In genomic region chr11:88253514-88254167, GRCm38 (mm10) we compare ENCODE assay signal across 14 mouse cellular contexts. TPM values are rescaled to one million over a fixed set of nuclear protein-coding genes. Genes with fewer than 3 reads are reported as not detected.
DNase-seq lines count a peak whose midpoint lies in the region; ATAC-seq lines count a peak whose summit lies in the region.
"Had no signal": no experiment of that assay in that cellular context is flagged by ENCODE, and none has a peak within 500 bp of the region (broad histone marks: within the 10 kb centered on the region; RNA-seq: fewer than 3 reads in every experiment).

No protein-coding gene starts in this region.

- DNase-seq in heart, embryonic 10.5 days (ENCODE audit: low spot score) = no peak
- no peak for DNase-seq in heart, adult 11 months
- no peak for DNase-seq in embryonic facial prominence, embryonic 11.5 days (ENCODE audit: low spot score)
- no peak for DNase-seq in hindbrain, embryonic 14.5 days (ENCODE audit: low spot score)
- peak; percentile 53 for DNase-seq in neural tube, embryonic 11.5 days (ENCODE audit: low spot score)
- DNase-seq in frontal cortex, adult 2 months (ENCODE audit: extremely low spot score in 1 of 2, low spot score in 1 of 2) = no peak
- DNase-seq: adrenal gland, postnatal 36 days; right cerebral cortex, postnatal 14 days; thymus, postnatal 36 days had no signal

- no peak overlapping the region for H3K4me3 ChIP-seq in heart, embryonic 10.5 days
- H3K4me3 ChIP-seq in embryonic facial prominence, embryonic 11.5 days (ENCODE audit: low read depth, low read length) = no peak overlapping the region
- no peak overlapping the region for H3K4me3 ChIP-seq in hindbrain, embryonic 14.5 days (replicated peaks; ENCODE audit: low read length)
- no peak overlapping the region for H3K4me3 ChIP-seq in neural tube, embryonic 11.5 days (ENCODE audit: low read depth, low read length)
- no peak overlapping the region for H3K4me3 ChIP-seq in intestine, embryonic 15.5 days (replicated peaks)
- H3K4me3 ChIP-seq: limb, embryonic 15.5 days; lung, embryonic 15.5 days had no signal

- no peak overlapping the region for H3K4me2 ChIP-seq in embryonic facial prominence, embryonic 11.5 days (ENCODE audit: low read depth, low read length)
- H3K4me2 ChIP-seq in hindbrain, embryonic 14.5 days (replicated peaks) = peak overlapping the region; percentile 25
- H3K4me2 ChIP-seq in neural tube, embryonic 11.5 days (ENCODE audit: low read depth) = peak overlapping the region; percentile 22; the same call in 1 of the 2 replicates
- H3K4me2 ChIP-seq in intestine, embryonic 15.5 days (replicated peaks) = no peak overlapping the region
- H3K4me2 ChIP-seq: limb, embryonic 15.5 days; lung, embryonic 15.5 days had no signal

- WGBS in heart, embryonic 10.5 days = 40% methylated on average over 7 of the region's 7 CpGs
- WGBS in embryonic facial prominence, embryonic 11.5 days = 36% methylated on average over 7 of the region's 7 CpGs
- 14% methylated on average over 7 of the region's 7 CpGs for WGBS in hindbrain, embryonic 14.5 days
- WGBS in neural tube, embryonic 11.5 days = 30% methylated on average over 7 of the region's 7 CpGs
- 58% methylated on average over 7 of the region's 7 CpGs for WGBS in intestine, embryonic 15.5 days

- 0 out of 2 replicates have a peak, but pooled peaks have one; percentile 20 for ATAC-seq in embryonic facial prominence, embryonic 11.5 days (replicated peaks; ENCODE audit: insufficient number of reproducible peaks, low FRiP score, low TSS enrichment, low read depth)
- ATAC-seq in hindbrain, embryonic 14.5 days (ENCODE audit: low FRiP score) = peak; percentile 22; the same call in 1 of the 2 replicates
- no peak for ATAC-seq in neural tube, embryonic 11.5 days (ENCODE audit: insufficient read depth, low FRiP score, low TSS enrichment)
- ATAC-seq in intestine, embryonic 15.5 days = no peak

- no peaks in the 10 kb centered on the region for H3K27me3 ChIP-seq in heart, embryonic 10.5 days (ENCODE audit: insufficient read depth, poor library complexity, severe bottlenecking)
- no peaks in the 10 kb centered on the region for H3K27me3 ChIP-seq in embryonic facial prominence, embryonic 11.5 days (ENCODE audit: control insufficient read depth, insufficient read depth, low read length)
- H3K27me3 ChIP-seq in hindbrain, embryonic 14.5 days (ENCODE audit: control insufficient read depth, insufficient read depth, low read length) = no peaks in the 10 kb centered on the region
- no peaks in the 10 kb centered on the region for H3K27me3 ChIP-seq in neural tube, embryonic 11.5 days (ENCODE audit: control insufficient read depth, insufficient read depth, low read length)
- no peaks in the 10 kb centered on the region for H3K27me3 ChIP-seq in intestine, embryonic 15.5 days (replicated peaks)
- H3K27me3 ChIP-seq: lung, embryonic 15.5 days had no signal

- H3K36me3 ChIP-seq in heart, embryonic 10.5 days = no peaks in the 10 kb centered on the region
- H3K36me3 ChIP-seq in embryonic facial prominence, embryonic 11.5 days (replicated peaks; ENCODE audit: control insufficient read depth, insufficient read depth, low read depth, low read length) = no peaks in the 10 kb centered on the region
- no peaks in the 10 kb centered on the region for H3K36me3 ChIP-seq in hindbrain, embryonic 14.5 days (replicated peaks; ENCODE audit: control insufficient read depth, insufficient read depth)
- no peaks in the 10 kb centered on the region for H3K36me3 ChIP-seq in neural tube, embryonic 11.5 days (ENCODE audit: control insufficient read depth, insufficient read depth, low read length)
- H3K36me3 ChIP-seq in intestine, embryonic 15.5 days = no peaks in the 10 kb centered on the region
- H3K36me3 ChIP-seq: limb, embryonic 15.5 days; lung, embryonic 15.5 days had no signal

- no peak overlapping the region for H3K9ac ChIP-seq in embryonic facial prominence, embryonic 11.5 days (replicated peaks; ENCODE audit: low read length)
- H3K9ac ChIP-seq in hindbrain, embryonic 14.5 days = 0 out of 2 replicates have a peak overlapping the region, but pooled peaks have one; percentile 17
- H3K9ac ChIP-seq in neural tube, embryonic 11.5 days (ENCODE audit: low read length) = peak overlapping the region; percentile 41
- no peak overlapping the region for H3K9ac ChIP-seq in intestine, embryonic 15.5 days
- H3K9ac ChIP-seq: limb, embryonic 15.5 days; lung, embryonic 15.5 days had no signal

- H3K27ac ChIP-seq in heart, embryonic 10.5 days = peak overlapping the region; percentile 71; the same call in 1 of the 2 replicates
- H3K27ac ChIP-seq in embryonic facial prominence, embryonic 11.5 days (replicated peaks; ENCODE audit: low read depth, low read length) = no peak overlapping the region
- H3K27ac ChIP-seq in hindbrain, embryonic 14.5 days = peak overlapping the region; percentile 79
- H3K27ac ChIP-seq in neural tube, embryonic 11.5 days (ENCODE audit: low read depth, low read length) = peak overlapping the region; percentile 86
- H3K27ac ChIP-seq in intestine, embryonic 15.5 days = no peak overlapping the region
- H3K27ac ChIP-seq: kidney, postnatal 0 days; limb, embryonic 15.5 days; lung, embryonic 15.5 days had no signal

- no peaks in the 10 kb centered on the region; the same call in 1 of the 2 replicates for H3K9me3 ChIP-seq in heart, embryonic 10.5 days
- no peaks in the 10 kb centered on the region for H3K9me3 ChIP-seq in embryonic facial prominence, embryonic 11.5 days (replicated peaks; ENCODE audit: control insufficient read depth, low read length)
- no peaks in the 10 kb centered on the region for H3K9me3 ChIP-seq in hindbrain, embryonic 14.5 days (ENCODE audit: control insufficient read depth, low read length)
- no peaks in the 10 kb centered on the region for H3K9me3 ChIP-seq in neural tube, embryonic 11.5 days (ENCODE audit: control insufficient read depth, low read length)
- H3K9me3 ChIP-seq in intestine, embryonic 15.5 days = no peaks in the 10 kb centered on the region
- H3K9me3 ChIP-seq: limb, embryonic 15.5 days; lung, embryonic 15.5 days had no signal

- H3K4me1 ChIP-seq in heart, embryonic 10.5 days = peaks cover 52% of the 10 kb centered on the region
- H3K4me1 ChIP-seq in embryonic facial prominence, embryonic 11.5 days (ENCODE audit: control insufficient read depth, insufficient read depth, low read length) = peaks cover 6% of the 10 kb centered on the region
- H3K4me1 ChIP-seq in hindbrain, embryonic 14.5 days (replicated peaks; ENCODE audit: control insufficient read depth, insufficient read depth, low read length) = peaks cover 35% of the 10 kb centered on the region
- H3K4me1 ChIP-seq in neural tube, embryonic 11.5 days (ENCODE audit: control insufficient read depth, insufficient read depth, low read length) = peaks cover 31% of the 10 kb centered on the region
- H3K4me1 ChIP-seq in intestine, embryonic 15.5 days (replicated peaks) = peaks cover 3% of the 10 kb centered on the region

RNA-seq across cellular contexts. Expression of gene Ccdc182, which starts 40.2 kb away (rescaled TPM):
- polyA plus RNA-seq in heart, embryonic 10.5 days (2016; fragmentation: Nextera tagmentation; extraction: Ambion mirVana) = 0.18 TPM in 1 of 2 replicates, not detected in the other
- 1.7 and 2.6 TPM in 2 replicates for polyA plus RNA-seq in embryonic facial prominence, embryonic 11.5 days (2014; fragmentation: Nextera tagmentation; extraction: Ambion mirVana)
- polyA plus RNA-seq in hindbrain, embryonic 14.5 days (2014; fragmentation: Nextera tagmentation; extraction: Ambion mirVana) = 0.37 TPM in 1 of 2 replicates, not detected in the other
- 17.9 and 18.4 TPM in 2 replicates for polyA plus RNA-seq in neural tube, embryonic 11.5 days (2014; fragmentation: Nextera tagmentation; extraction: Ambion mirVana)
- polyA plus RNA-seq in intestine, embryonic 15.5 days (2015; fragmentation: Nextera tagmentation; extraction: Ambion mirVana) = not detected in 2 replicates
- polyA plus RNA-seq in frontal cortex, adult 2 months (2012; rRNA removed) = not detected in 2 replicates
- polyA plus RNA-seq: gonadal fat pad, adult 2 months; limb, embryonic 15.5 days had no signal

RNA-seq across cellular contexts. Expression of gene Mrps23, which starts 49.5 kb away (rescaled TPM):
- polyA plus RNA-seq in heart, embryonic 10.5 days (2016; fragmentation: Nextera tagmentation; extraction: Ambion mirVana) = 74.6 and 82.3 TPM in 2 replicates
- polyA plus RNA-seq in embryonic facial prominence, embryonic 11.5 days (2014; fragmentation: Nextera tagmentation; extraction: Ambion mirVana) = 70.6 and 83.8 TPM in 2 replicates
- 67.8 and 68.7 TPM in 2 replicates for polyA plus RNA-seq in hindbrain, embryonic 14.5 days (2014; fragmentation: Nextera tagmentation; extraction: Ambion mirVana)
- 76.3 and 85.5 TPM in 2 replicates for polyA plus RNA-seq in neural tube, embryonic 11.5 days (2014; fragmentation: Nextera tagmentation; extraction: Ambion mirVana)
- 59.6 and 62.3 TPM in 2 replicates for polyA plus RNA-seq in intestine, embryonic 15.5 days (2015; fragmentation: Nextera tagmentation; extraction: Ambion mirVana)
- 71.1 and 76.6 TPM in 2 replicates for polyA plus RNA-seq in frontal cortex, adult 2 months (2012; rRNA removed)

Comparison
In these comparisons a context has a peak if more than half of its experiments do, and no peak if none do; other contexts are left out.
1. H3K27ac ChIP-seq: peak in heart, embryonic 10.5 days (single experiment), hindbrain, embryonic 14.5 days (single experiment) and neural tube, embryonic 11.5 days (single experiment); none in embryonic facial prominence, embryonic 11.5 days (single experiment) and intestine, embryonic 15.5 days (single experiment).
2. ATAC-seq: peak in embryonic facial prominence, embryonic 11.5 days (single experiment) and hindbrain, embryonic 14.5 days (single experiment); none in neural tube, embryonic 11.5 days (single experiment) and intestine, embryonic 15.5 days (single experiment).
3. H3K4me2 ChIP-seq: peak in hindbrain, embryonic 14.5 days (single experiment) and neural tube, embryonic 11.5 days (single experiment); none in embryonic facial prominence, embryonic 11.5 days (single experiment) and intestine, embryonic 15.5 days (single experiment).
4. H3K9ac ChIP-seq: peak in hindbrain, embryonic 14.5 days (single experiment) and neural tube, embryonic 11.5 days (single experiment); none in embryonic facial prominence, embryonic 11.5 days (single experiment) and intestine, embryonic 15.5 days (single experiment).